Mouse (Mus musculus) forebrain, postnatal 0 days (tissue): ENCODE results near the gene Pde6b. TPM values are rescaled to one million over a fixed set of nuclear protein-coding genes. Genes with fewer than 3 reads are reported as not detected.

Experiments used
- ATAC-seq: fragments of 200-750 bp; cut with Nextera tagmentation; 2 replicates; pipeline ENCODE4 v1.8.0; 2017; ENCODE audit warnings: mild to moderate bottlenecking, moderate library complexity
- DNase-seq: peaks from one replicate; pipeline ENCODE4 v3.0.0-alpha.2; 2015
- H3K27ac ChIP-seq: fragments of 300-500 bp; sonication (generic); 2 replicates; pipeline ENCODE4 v1.5.1; 2014; ENCODE audit warnings: low read depth, mild to moderate bottlenecking, antibody characterized with exemption, low read length, moderate library complexity, mixed read lengths
- H3K27me3 ChIP-seq: fragments of 300-500 bp; sonication (generic); 2 replicates; pipeline ENCODE4 v1.6.1; 2014; ENCODE audit warnings: mild to moderate bottlenecking, low read length, mixed read lengths; ENCODE audit not compliant: insufficient read depth
- H3K36me3 ChIP-seq: fragments of 300-500 bp; sonication (generic); 2 replicates; pipeline ENCODE4 v1.6.1; 2014; ENCODE audit warnings: mild to moderate bottlenecking, moderate library complexity; ENCODE audit not compliant: insufficient read depth
- H3K4me1 ChIP-seq: fragments of 300-500 bp; sonication (generic); 2 replicates; pipeline ENCODE4 v1.6.1; 2014; ENCODE audit warnings: antibody characterized with exemption; ENCODE audit not compliant: insufficient read depth
- H3K4me2 ChIP-seq: fragments of 300-500 bp; sonication (generic); 2 replicates; pipeline ENCODE4 v1.6.1; 2014; ENCODE audit warnings: low read depth, mild to moderate bottlenecking, moderate library complexity
- H3K4me3 ChIP-seq: fragments of 300-500 bp; sonication (generic); 2 replicates; pipeline ENCODE4 v1.5.1; 2014; ENCODE audit warnings: low read depth, low read length, mixed read lengths
- H3K9ac ChIP-seq: fragments of 300-500 bp; sonication (generic); 2 replicates; pipeline ENCODE4 v1.6.1; 2014; ENCODE audit warnings: mild to moderate bottlenecking
- H3K9me3 ChIP-seq: fragments of 300-500 bp; sonication (generic); 2 replicates; pipeline ENCODE4 v1.6.1; 2016; ENCODE audit warnings: low read length
- CTCF ChIP-seq: sonication (generic); IDR thresholded peaks from 2 replicates; pipeline ENCODE4 v1.5.1; 2016; ENCODE audit warnings: antibody characterized with exemption, control low read depth, low read depth
- WGBS: fragments of 180-500 bp; shearing (Covaris S2); extraction: QIAGEN DNeasy Blood & Tissue Kit; methylation state at CpG from one replicate; pipeline ENCODE4 v1.1.7; 2014; 5-methylcytosine and 5-hydroxymethylcytosine counted together
- polyA plus RNA-seq: library from polyadenylated mRNA; unstranded; fragments of >200 nt; fragmentation: Nextera tagmentation; extraction: Ambion mirVana; gene quantifications from 2 replicates; pipeline ENCODE4 v1.2.1, GENCODE M21; 2015
- total RNA-seq: library from RNA; depleted of rRNA; stranded (reverse); fragments of >200 nt; gene quantifications from 2 replicates; pipeline ENCODE4 v1.2.3, GENCODE M21; 2014

Pde6b gene
- total and polyA plus RNA-seq, 2 experiments from 2014 or later, result 0.05 to 0.12 TPM

DNA sequence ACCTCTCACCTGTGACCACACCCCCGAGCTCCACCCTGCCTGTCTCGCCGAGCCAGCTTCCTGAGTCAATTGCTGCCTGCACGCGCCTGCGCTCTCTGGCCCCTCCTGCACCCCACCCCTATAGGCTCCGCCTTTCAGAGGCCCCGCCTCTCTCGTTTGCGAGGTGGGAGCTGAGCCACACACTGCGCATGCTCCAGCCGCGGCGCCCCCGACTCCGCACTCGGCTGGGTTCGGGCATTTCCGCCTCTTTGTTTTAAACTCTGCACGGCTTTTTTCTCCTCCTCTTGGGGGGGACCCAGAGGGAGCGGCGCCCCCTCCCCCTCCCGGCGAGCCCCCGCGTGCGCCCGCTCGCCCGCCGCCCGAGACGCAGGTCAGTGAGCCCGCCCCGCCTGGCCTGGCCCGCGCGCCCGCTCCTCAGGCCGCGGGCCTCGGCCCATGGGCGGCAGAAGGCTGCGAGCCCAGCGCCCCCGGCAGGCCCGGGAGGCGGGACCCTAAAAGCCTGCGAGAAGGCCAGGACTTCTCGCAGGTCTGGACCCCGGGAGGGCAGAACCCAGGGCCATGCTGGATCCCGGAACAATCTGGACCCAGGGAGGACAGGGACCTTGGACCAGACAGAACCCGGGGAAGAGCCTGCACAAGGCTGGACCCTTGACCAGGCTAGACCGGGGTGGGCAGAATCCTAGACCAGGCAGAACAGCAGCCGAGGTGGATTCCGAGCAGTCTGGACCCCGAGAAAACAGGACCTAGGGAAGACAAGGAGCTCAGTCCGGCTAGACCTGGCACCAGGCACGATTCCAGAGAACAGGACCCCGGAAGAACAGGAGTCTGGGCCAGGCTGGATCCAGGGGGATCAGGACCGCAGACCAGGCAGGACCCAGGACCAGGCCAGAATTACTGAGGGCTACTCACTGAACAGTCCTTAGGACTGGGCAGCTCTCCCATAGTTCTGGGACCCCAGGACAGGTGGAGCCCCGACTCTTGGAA lies 73.2 kb downstream of the Pde6b start, which contains the start of gene Pcgf3:
Gene Pcgf3, plus strand, starts transcription at position 151 of the 984 bp plus-strand sequence.
- Histone ChIP-seq H3K9me3 (no peaks in the 10 kb centered on the region), H3K36me3 (no peaks in the 10 kb centered on the region), H3K4me3 (peak within 1 kb of the TSS; percentile 68), H3K4me2 (peak within 1 kb of the TSS; percentile 98), H3K27ac (peak within 1 kb of the TSS; percentile 88), H3K9ac (peak within 1 kb of the TSS; percentile 96), H3K4me1 (peaks cover 36% of the 10 kb centered on the region), H3K27me3 (no peaks in the 10 kb centered on the region)
- WGBS, result under 1% methylated on average over 52 of the region's 62 CpGs
- TF ChIP-seq CTCF, result no peak
- peak; percentile 98 for DNase-seq
- ATAC-seq, result peak; percentile 97

DNA sequence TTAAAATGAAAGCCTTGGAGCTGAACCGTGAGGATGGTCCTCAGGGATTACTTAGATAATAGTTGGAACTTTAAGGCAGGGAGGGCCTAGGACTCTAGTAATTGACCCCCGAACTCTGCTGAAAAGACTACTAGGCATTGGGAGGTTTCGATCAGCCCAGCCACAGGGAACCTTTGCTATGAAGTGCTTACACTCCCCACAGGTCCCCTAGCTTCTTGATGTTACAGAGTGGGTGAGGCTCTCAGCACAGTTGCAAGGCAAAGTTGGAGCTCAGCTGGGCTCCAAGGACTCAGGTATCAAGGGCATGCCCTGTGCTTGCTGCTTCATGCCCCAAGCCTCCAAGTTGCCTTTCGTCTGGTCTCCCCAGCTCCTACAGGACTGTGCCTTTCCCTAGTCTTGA lies 74.3 kb downstream of the Pde6b start:
- Histone ChIP-seq H3K9ac (peak overlapping the region; percentile 96), H3K27ac (no peak overlapping the region), H3K4me3 (peak overlapping the region; percentile 68), H3K36me3 (no peaks in the 10 kb centered on the region), H3K9me3 (no peaks in the 10 kb centered on the region), H3K4me2 (peak overlapping the region; percentile 98), H3K27me3 (no peaks in the 10 kb centered on the region), H3K4me1 (peaks cover 36% of the 10 kb centered on the region)
- DNase-seq (no peak), ATAC-seq (no peak)
- 51% methylated on average over 4 of the region's 4 CpGs for WGBS
- no peak for TF ChIP-seq CTCF

- Histone ChIP-seq H3K4me3 (no peak overlapping the region), H3K9me3 (no peaks in the 10 kb centered on the region), H3K9ac (no peak overlapping the region), H3K27ac (no peak overlapping the region), H3K4me2 (no peak overlapping the region), H3K27me3 (no peaks in the 10 kb centered on the region), H3K4me1 (peaks cover 36% of the 10 kb centered on the region), H3K36me3 (no peaks in the 10 kb centered on the region)
- TF ChIP-seq CTCF, result no peak
- ATAC-seq (no peak), DNase-seq (no peak)
- WGBS, result 87% methylated on average over 6 of the region's 6 CpGs
Observed at GRCm38 (mm10) chr5:108465131-108465891, 77.1 kb downstream of the Pde6b start.

- WGBS, result 94% methylated on average over 1 of the region's 1 CpGs
- H3K27me3 ChIP-seq, result no peaks in the 10 kb centered on the region
- no peak overlapping the region for H3K4me2 ChIP-seq
- H3K4me3 ChIP-seq, result no peak overlapping the region
- H3K9ac ChIP-seq, result no peak overlapping the region
- no peaks in the 10 kb centered on the region for H3K9me3 ChIP-seq
- H3K27ac ChIP-seq, result no peak overlapping the region
- peaks cover 36% of the 10 kb centered on the region for H3K4me1 ChIP-seq
- DNase-seq (no peak), ATAC-seq (no peak)
- TF ChIP-seq CTCF, result no peak
- 0 out of 2 replicates have a peak, but pooled peaks cover 5% of the 10 kb centered on the region for H3K36me3 ChIP-seq
Observed at GRCm38 (mm10) chr5:108466647-108467046, 78.5 kb downstream of the Pde6b start.

DNA sequence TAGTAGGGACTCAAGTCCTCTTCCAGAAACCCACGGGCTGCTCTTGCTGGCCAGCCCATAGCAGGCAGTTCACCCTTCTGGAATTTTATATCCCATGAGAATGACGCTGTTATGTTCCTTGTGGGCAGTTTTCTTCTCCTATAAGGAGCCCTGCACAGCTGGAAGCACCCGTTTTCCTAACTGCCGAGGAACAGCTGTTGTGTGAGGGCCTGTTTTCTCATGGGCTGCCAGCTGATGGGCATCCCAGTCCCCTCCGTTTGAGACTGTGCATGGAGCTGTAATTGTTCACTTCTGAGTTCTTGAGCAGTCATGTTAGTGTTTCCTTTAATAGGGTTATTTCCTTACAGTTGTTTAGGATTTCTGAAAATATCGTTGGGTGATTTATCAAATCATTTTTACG lies 81.4 kb downstream of the Pde6b start:
- DNase-seq (no peak), ATAC-seq (no peak)
- Histone ChIP-seq H3K27me3 (no peaks in the 10 kb centered on the region), H3K4me2 (no peak overlapping the region), H3K9me3 (no peaks in the 10 kb centered on the region), H3K36me3 (peaks cover 35% of the 10 kb centered on the region), H3K4me3 (no peak overlapping the region), H3K9ac (no peak overlapping the region), H3K4me1 (peaks cover 12% of the 10 kb centered on the region; the same call in 1 of the 2 replicates), H3K27ac (no peak overlapping the region)
- TF ChIP-seq CTCF, result no peak
- 77% methylated on average over 7 of the region's 7 CpGs for WGBS

DNA sequence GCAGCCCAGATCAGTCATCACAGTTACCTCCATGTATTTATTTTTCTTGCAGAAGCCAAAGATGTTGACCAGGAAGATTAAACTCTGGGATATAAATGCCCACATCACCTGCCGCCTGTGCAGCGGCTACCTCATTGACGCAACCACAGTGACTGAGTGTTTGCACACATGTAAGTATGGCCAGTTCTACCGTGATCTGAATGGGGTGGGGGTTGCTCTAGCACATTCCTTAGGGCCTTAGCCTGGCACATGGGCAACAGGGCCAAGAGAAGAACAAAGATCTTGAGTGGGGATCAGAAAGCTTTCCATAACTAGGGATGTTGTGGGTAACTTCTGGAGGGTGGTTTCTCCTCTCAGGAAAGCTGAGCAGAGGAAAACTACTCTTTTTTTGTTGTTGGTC lies 85.5 kb downstream of the Pde6b start:
- Histone ChIP-seq H3K36me3 (peaks cover 72% of the 10 kb centered on the region), H3K4me2 (no peak overlapping the region), H3K27ac (no peak overlapping the region), H3K9ac (no peak overlapping the region), H3K9me3 (no peaks in the 10 kb centered on the region), H3K4me1 (no peaks in the 10 kb centered on the region), H3K27me3 (no peaks in the 10 kb centered on the region), H3K4me3 (no peak overlapping the region)
- WGBS, result 87% methylated on average over 4 of the region's 4 CpGs
- no peak for TF ChIP-seq CTCF
- ATAC-seq (no peak), DNase-seq (no peak)
